Mouse (Mus musculus): ENCODE data around the gene Dusp2.
"Not testable (repeated sequence)": the region's sequence is repeated elsewhere in the genome, so short reads cannot be mapped to it uniquely, and the experiment has no call there.

The Dusp2 gene

GRCm38 (mm10) chr2:127335767-127336496 is at the start of gene Dusp2:
Dusp2 (plus strand) TSS chr2:127336159.
- peak; percentile 33 for ATAC-seq (ENCODE audit: insufficient number of reproducible peaks, low FRiP score, low TSS enrichment)

- no peak for ATAC-seq (ENCODE audit: insufficient number of reproducible peaks, low FRiP score, low TSS enrichment)
Observed at GRCm38 (mm10) chr2:127292250-127292649, 43.7 kb upstream of the Dusp2 start.

- ATAC-seq (ENCODE audit: insufficient number of reproducible peaks, low FRiP score, low TSS enrichment): no peak
Observed at GRCm38 (mm10) chr2:127297001-127297805, 38.8 kb upstream of the Dusp2 start.

GRCm38 (mm10) chr2:127298056-127298455 is 37.9 kb upstream of the Dusp2 start:
- ATAC-seq (ENCODE audit: insufficient number of reproducible peaks, low FRiP score, low TSS enrichment): no peak

GRCm38 (mm10) chr2:127300701-127301100 is 35.3 kb upstream of the Dusp2 start:
- ATAC-seq (ENCODE audit: insufficient number of reproducible peaks, low FRiP score, low TSS enrichment): no peak

- no peak for ATAC-seq (ENCODE audit: insufficient number of reproducible peaks, low FRiP score, low TSS enrichment)
Observed at GRCm38 (mm10) chr2:127301883-127302282, 34.1 kb upstream of the Dusp2 start.

GRCm38 (mm10) chr2:127304192-127304591 is 31.8 kb upstream of the Dusp2 start:
- not testable (repeated sequence) for ATAC-seq (ENCODE audit: insufficient number of reproducible peaks, low FRiP score, low TSS enrichment)

- no peak for ATAC-seq (ENCODE audit: insufficient number of reproducible peaks, low FRiP score, low TSS enrichment)
Observed at GRCm38 (mm10) chr2:127304609-127305210, 31.2 kb upstream of the Dusp2 start.

GRCm38 (mm10) chr2:127306123-127306522 is 29.8 kb upstream of the Dusp2 start:
- no peak for ATAC-seq (ENCODE audit: insufficient number of reproducible peaks, low FRiP score, low TSS enrichment)

- ATAC-seq (ENCODE audit: insufficient number of reproducible peaks, low FRiP score, low TSS enrichment): no peak
Observed at GRCm38 (mm10) chr2:127307179-127307578, 28.8 kb upstream of the Dusp2 start.

- ATAC-seq (ENCODE audit: insufficient number of reproducible peaks, low FRiP score, low TSS enrichment): no peak
Observed at GRCm38 (mm10) chr2:127308660-127309059, 27.3 kb upstream of the Dusp2 start.

GRCm38 (mm10) chr2:127310246-127310645 is 25.7 kb upstream of the Dusp2 start:
- ATAC-seq (ENCODE audit: insufficient number of reproducible peaks, low FRiP score, low TSS enrichment): no peak

GRCm38 (mm10) chr2:127310685-127311084 is 25.3 kb upstream of the Dusp2 start:
- no peak for ATAC-seq (ENCODE audit: insufficient number of reproducible peaks, low FRiP score, low TSS enrichment)

GRCm38 (mm10) chr2:127311193-127311592 is 24.8 kb upstream of the Dusp2 start:
- ATAC-seq (ENCODE audit: insufficient number of reproducible peaks, low FRiP score, low TSS enrichment): no peak

GRCm38 (mm10) chr2:127312801-127313200 is 23.2 kb upstream of the Dusp2 start:
- ATAC-seq (ENCODE audit: insufficient number of reproducible peaks, low FRiP score, low TSS enrichment): no peak

GRCm38 (mm10) chr2:127313878-127314277 is 22.1 kb upstream of the Dusp2 start:
- no peak for ATAC-seq (ENCODE audit: insufficient number of reproducible peaks, low FRiP score, low TSS enrichment)

- no peak for ATAC-seq (ENCODE audit: insufficient number of reproducible peaks, low FRiP score, low TSS enrichment)
Observed at GRCm38 (mm10) chr2:127314467-127315154, 21.3 kb upstream of the Dusp2 start.

GRCm38 (mm10) chr2:127315155-127315470 is 20.8 kb upstream of the Dusp2 start:
- ATAC-seq (ENCODE audit: insufficient number of reproducible peaks, low FRiP score, low TSS enrichment): no peak

GRCm38 (mm10) chr2:127316431-127316830 is 19.5 kb upstream of the Dusp2 start:
- ATAC-seq (ENCODE audit: insufficient number of reproducible peaks, low FRiP score, low TSS enrichment): no peak

GRCm38 (mm10) chr2:127318136-127318535 is 17.8 kb upstream of the Dusp2 start:
- ATAC-seq (ENCODE audit: insufficient number of reproducible peaks, low FRiP score, low TSS enrichment): no peak

- no peak for ATAC-seq (ENCODE audit: insufficient number of reproducible peaks, low FRiP score, low TSS enrichment)
Observed at GRCm38 (mm10) chr2:127319071-127319470, 16.9 kb upstream of the Dusp2 start.
